Mouse (Mus musculus): ENCODE data around the gene Il17re.

Il17re gene

GRCm38 (mm10) chr6:113457952-113458534, at the start of gene Il17re:
TSS of gene Il17re (plus strand) at chr6:113458484.
- DNase-seq = no peak

GRCm38 (mm10) chr6:113410001-113410400, 48.3 kb upstream of the Il17re start:
- DNase-seq = no peak

- DNase-seq = peak in 1 of 2 experiments; percentile 23
Measured at GRCm38 (mm10) chr6:113416416-113416815, 41.9 kb upstream of the Il17re start.

- DNase-seq = peak; percentile 61 to 64
Measured at GRCm38 (mm10) chr6:113418441-113419198, 39.7 kb upstream of the Il17re start.

- DNase-seq = peak; percentile 97 to 100
Measured at GRCm38 (mm10) chr6:113419199-113419587, 39.1 kb upstream of the Il17re start, which contains the start of gene Rpusd3. TSS of gene Rpusd3 (minus strand) at chr6:113419340.

GRCm38 (mm10) chr6:113423000-113423399, 35.3 kb upstream of the Il17re start:
- no peak for DNase-seq

- DNase-seq = peak; percentile 32 to 49
Measured at GRCm38 (mm10) chr6:113424187-113424586, 34.1 kb upstream of the Il17re start.

- no peak for DNase-seq
Measured at GRCm38 (mm10) chr6:113426696-113427095, 31.6 kb upstream of the Il17re start.

- DNase-seq = peak; percentile 25 to 74
Measured at GRCm38 (mm10) chr6:113427397-113427796, 30.9 kb upstream of the Il17re start.

- no peak for DNase-seq
Measured at GRCm38 (mm10) chr6:113428006-113428405, 30.3 kb upstream of the Il17re start.

GRCm38 (mm10) chr6:113429965-113430364, 28.3 kb upstream of the Il17re start:
- no peak for DNase-seq

GRCm38 (mm10) chr6:113430846-113431245, 27.4 kb upstream of the Il17re start:
- DNase-seq = no peak

GRCm38 (mm10) chr6:113431801-113432200, 26.5 kb upstream of the Il17re start:
- DNase-seq = no peak

GRCm38 (mm10) chr6:113433661-113434060, 24.6 kb upstream of the Il17re start:
- DNase-seq = no peak

GRCm38 (mm10) chr6:113434691-113435090, 23.6 kb upstream of the Il17re start:
- no peak for DNase-seq

- DNase-seq = no peak
Measured at GRCm38 (mm10) chr6:113435664-113436205, 22.5 kb upstream of the Il17re start, which contains the start of gene Cidec. TSS of gene Cidec (minus strand) at chr6:113435760.

- no peak for DNase-seq
Measured at GRCm38 (mm10) chr6:113437135-113437534, 21.1 kb upstream of the Il17re start.

- peak in 1 of 2 experiments; percentile 41 for DNase-seq
Measured at GRCm38 (mm10) chr6:113438721-113439430, 19.4 kb upstream of the Il17re start.

GRCm38 (mm10) chr6:113440686-113441085, 17.6 kb upstream of the Il17re start:
- no peak for DNase-seq

GRCm38 (mm10) chr6:113441147-113441680, 17.1 kb upstream of the Il17re start:
- peak; percentile 76 to 90 for DNase-seq

GRCm38 (mm10) chr6:113442087-113442441, 16.2 kb upstream of the Il17re start:
- DNase-seq = no peak

- peak; percentile 93 to 94 for DNase-seq
Measured at GRCm38 (mm10) chr6:113442442-113443090, 15.7 kb upstream of the Il17re start, which contains the start of gene Jagn1. TSS of gene Jagn1 (plus strand) at chr6:113442569.
